Mouse (Mus musculus): ENCODE results near the gene Aak1. TPM values are rescaled to one million over a fixed set of nuclear protein-coding genes. Genes with fewer than 3 reads are reported as not detected.

The Aak1 gene
- 36.1 and 39.3 TPM in 2 replicates for polyA plus RNA-seq (2015; fragmentation: Nextera tagmentation; extraction: Ambion mirVana)

- peaks cover 41% of the 10 kb centered on the region for H3K4me1 ChIP-seq
- peak within 1 kb of the TSS; percentile 98 for H3K27ac ChIP-seq (replicated peaks)
- peak within 1 kb of the TSS; percentile 82 for H3K9ac ChIP-seq (replicated peaks)
- H3K27me3 ChIP-seq: no peaks in the 10 kb centered on the region
- H3K4me3 ChIP-seq: peak within 1 kb of the TSS; percentile 81
- WGBS: under 1% methylated on average over 60 of the region's 60 CpGs
- no peaks in the 10 kb centered on the region for H3K36me3 ChIP-seq
- no peaks in the 10 kb centered on the region for H3K9me3 ChIP-seq
- H3K4me2 ChIP-seq (replicated peaks): peak within 1 kb of the TSS; percentile 81
- ATAC-seq (replicated peaks): peak; percentile 93
Observed at GRCm38 (mm10) chr6:86848915-86849644, at the start of gene Aak1. Aak1 (plus strand) TSS chr6:86849517.

GRCm38 (mm10) chr6:86800467-86800866 is 48.9 kb upstream of the Aak1 start:
- Histone ChIP-seq H3K27me3 (no peaks in the 10 kb centered on the region), H3K4me1 (no peaks in the 10 kb centered on the region), H3K4me3 (no peak overlapping the region), H3K4me2 (replicated peaks) (no peak overlapping the region), H3K9ac (replicated peaks) (no peak overlapping the region), H3K36me3 (no peaks in the 10 kb centered on the region), H3K27ac (replicated peaks) (no peak overlapping the region), H3K9me3 (no peaks in the 10 kb centered on the region)
- ATAC-seq (replicated peaks): no peak
- 84% methylated on average over 3 of the region's 3 CpGs for WGBS

DNA sequence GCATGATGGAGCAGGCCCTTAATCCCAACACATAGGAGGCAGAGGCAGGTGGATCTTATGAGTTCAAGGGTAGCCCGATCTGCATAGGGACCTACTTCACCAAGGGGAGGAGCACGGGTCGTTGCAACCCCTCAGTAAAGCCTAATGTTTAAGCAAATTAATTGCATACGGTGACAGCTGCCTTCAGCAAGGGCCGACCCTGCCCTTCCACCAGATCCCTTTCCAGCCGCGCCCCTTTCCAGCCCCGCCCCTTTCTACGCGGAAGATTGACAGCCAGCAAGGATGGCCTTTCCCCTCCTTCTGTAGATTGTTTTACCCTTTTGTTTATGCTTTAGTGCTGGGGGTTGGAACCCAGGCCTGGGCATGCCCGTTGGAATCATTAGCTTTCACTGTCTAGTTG is 47.9 kb upstream of the Aak1 start:
- no peaks in the 10 kb centered on the region for H3K4me1 ChIP-seq
- no peak overlapping the region for H3K27ac ChIP-seq (replicated peaks)
- no peak overlapping the region for H3K4me2 ChIP-seq (replicated peaks)
- 53% methylated on average over 11 of the region's 11 CpGs for WGBS
- H3K4me3 ChIP-seq: no peak overlapping the region
- no peaks in the 10 kb centered on the region for H3K9me3 ChIP-seq
- no peaks in the 10 kb centered on the region for H3K36me3 ChIP-seq
- no peaks in the 10 kb centered on the region for H3K27me3 ChIP-seq
- H3K9ac ChIP-seq (replicated peaks): no peak overlapping the region
- no peak for ATAC-seq (replicated peaks)

DNA sequence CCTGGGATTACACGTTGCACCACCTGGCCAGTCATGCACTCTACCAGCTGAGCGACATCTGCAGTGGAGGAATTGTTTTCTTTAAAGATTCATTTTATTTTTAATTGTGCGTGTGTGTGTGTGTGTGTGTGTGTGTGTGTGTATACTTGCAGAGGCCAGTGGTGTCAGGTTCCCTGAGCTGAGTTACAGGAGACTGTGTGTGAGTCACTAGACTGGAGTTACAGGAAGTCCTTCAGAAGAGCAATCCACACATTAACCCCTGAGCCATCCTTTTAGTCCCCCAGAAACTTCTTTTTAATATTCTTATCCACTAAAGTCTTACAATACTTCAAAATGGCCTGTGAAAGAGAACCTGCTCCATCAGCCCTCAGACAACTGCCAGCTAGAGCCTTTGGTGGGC is 44.7 kb upstream of the Aak1 start:
- no peak overlapping the region for H3K9ac ChIP-seq (replicated peaks)
- peaks cover 3% of the 10 kb centered on the region; the same call in 1 of the 2 replicates for H3K4me1 ChIP-seq
- no peaks in the 10 kb centered on the region for H3K36me3 ChIP-seq
- ATAC-seq (replicated peaks): no peak
- 85% methylated on average over 3 of the region's 3 CpGs for WGBS
- no peak overlapping the region for H3K27ac ChIP-seq (replicated peaks)
- no peak overlapping the region for H3K4me3 ChIP-seq
- no peaks in the 10 kb centered on the region for H3K9me3 ChIP-seq
- no peak overlapping the region for H3K4me2 ChIP-seq (replicated peaks)
- no peaks in the 10 kb centered on the region for H3K27me3 ChIP-seq

DNA sequence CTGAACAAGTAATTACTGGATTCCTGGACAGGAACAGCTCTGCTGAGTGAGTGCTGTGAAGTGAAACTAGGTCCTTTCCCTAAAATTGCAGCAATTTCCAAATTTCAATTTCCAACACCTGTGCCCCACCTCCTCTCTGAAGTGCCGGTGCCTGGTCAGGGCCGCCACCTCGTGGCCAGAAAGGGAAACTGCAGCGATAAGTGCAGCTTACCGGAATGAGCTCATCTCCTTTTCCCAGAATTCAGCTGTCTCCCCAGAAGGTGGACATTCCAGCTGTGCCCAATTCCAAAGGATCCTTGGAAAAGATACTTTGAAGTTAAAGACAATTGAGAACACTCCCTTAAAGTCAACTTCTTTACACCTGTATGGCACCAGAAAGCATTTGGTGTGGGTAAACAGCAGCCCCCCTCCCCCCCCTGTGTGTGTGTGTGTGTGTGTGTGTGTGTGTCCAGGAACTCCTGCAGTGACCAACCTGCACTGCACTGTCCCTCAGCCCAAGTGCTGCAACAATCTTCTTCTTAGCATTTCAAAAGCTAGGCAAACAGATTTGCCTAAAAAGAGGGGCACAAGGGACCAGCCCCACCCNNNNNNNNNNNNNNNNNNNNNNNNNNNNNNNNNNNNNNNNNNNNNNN is 42.7 kb upstream of the Aak1 start:
- peaks cover 3% of the 10 kb centered on the region; the same call in 1 of the 2 replicates for H3K4me1 ChIP-seq
- no peak overlapping the region for H3K4me2 ChIP-seq (replicated peaks)
- no peak overlapping the region for H3K4me3 ChIP-seq
- no peaks in the 10 kb centered on the region for H3K27me3 ChIP-seq
- ATAC-seq (replicated peaks): 0 out of 2 replicates have a peak, but pooled peaks have one; percentile 41
- 0% methylated on average over 5 of the region's 5 CpGs for WGBS
- no peaks in the 10 kb centered on the region for H3K9me3 ChIP-seq
- H3K36me3 ChIP-seq: no peaks in the 10 kb centered on the region
- H3K27ac ChIP-seq (replicated peaks): no peak overlapping the region
- H3K9ac ChIP-seq (replicated peaks): no peak overlapping the region

DNA sequence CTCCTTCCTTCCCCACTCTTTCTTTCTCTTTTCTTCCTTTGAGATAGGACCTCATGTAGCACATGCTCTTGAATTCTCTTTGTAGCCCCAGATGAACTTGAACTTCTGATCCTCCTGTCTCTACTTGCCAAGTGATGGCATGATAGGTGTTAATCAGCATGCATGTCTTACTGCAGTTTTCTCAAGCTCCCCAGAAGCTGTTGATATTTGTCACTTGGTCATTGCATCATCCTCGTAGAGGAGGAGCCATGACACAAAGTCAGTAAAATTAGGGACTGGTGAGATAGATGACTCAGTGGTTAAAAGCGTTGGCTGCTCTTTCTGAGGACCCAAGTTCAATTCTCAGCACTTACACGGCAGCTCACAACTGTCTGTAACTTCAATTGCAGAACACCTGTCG is 36.4 kb upstream of the Aak1 start:
- no peak overlapping the region for H3K27ac ChIP-seq (replicated peaks)
- H3K4me2 ChIP-seq (replicated peaks): no peak overlapping the region
- WGBS: 62% methylated on average over 4 of the region's 4 CpGs
- ATAC-seq (replicated peaks): no peak
- H3K27me3 ChIP-seq: no peaks in the 10 kb centered on the region
- no peak overlapping the region for H3K4me3 ChIP-seq
- no peak overlapping the region for H3K9ac ChIP-seq (replicated peaks)
- H3K9me3 ChIP-seq: no peaks in the 10 kb centered on the region
- no peaks in the 10 kb centered on the region for H3K36me3 ChIP-seq
- H3K4me1 ChIP-seq: peaks cover 8% of the 10 kb centered on the region

DNA sequence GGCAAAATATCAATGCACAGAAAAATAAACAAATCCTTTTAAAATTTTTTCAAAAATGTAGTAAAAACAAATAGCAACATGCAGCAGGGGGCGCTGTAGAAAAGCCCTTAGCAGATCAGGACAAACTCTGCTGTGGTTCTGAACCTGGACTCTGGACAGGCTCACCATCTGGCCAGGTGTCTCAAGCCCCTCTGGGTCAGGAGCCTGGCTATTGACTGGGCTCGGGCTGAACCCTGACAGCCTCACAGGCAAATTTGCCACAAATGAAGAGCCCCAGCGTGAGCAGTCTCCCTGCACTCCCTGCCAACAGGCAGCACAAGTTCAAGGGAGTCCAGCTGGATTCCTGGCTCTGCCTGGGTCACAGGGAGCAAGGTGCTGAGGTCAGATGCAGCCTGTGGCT is 36.0 kb upstream of the Aak1 start:
- peaks cover 8% of the 10 kb centered on the region for H3K4me1 ChIP-seq
- H3K9ac ChIP-seq (replicated peaks): no peak overlapping the region
- H3K4me3 ChIP-seq: no peak overlapping the region
- H3K27ac ChIP-seq (replicated peaks): no peak overlapping the region
- H3K27me3 ChIP-seq: no peaks in the 10 kb centered on the region
- H3K36me3 ChIP-seq: no peaks in the 10 kb centered on the region
- H3K4me2 ChIP-seq (replicated peaks): no peak overlapping the region
- no peaks in the 10 kb centered on the region for H3K9me3 ChIP-seq
- WGBS: 28% methylated on average over 3 of the region's 3 CpGs
- no peak for ATAC-seq (replicated peaks)

GRCm38 (mm10) chr6:86814926-86815325 is 34.4 kb upstream of the Aak1 start:
- Histone ChIP-seq H3K27ac (replicated peaks) (no peak overlapping the region), H3K4me1 (peaks cover 5% of the 10 kb centered on the region), H3K36me3 (no peaks in the 10 kb centered on the region), H3K4me3 (no peak overlapping the region), H3K9me3 (no peaks in the 10 kb centered on the region), H3K9ac (replicated peaks) (no peak overlapping the region), H3K27me3 (no peaks in the 10 kb centered on the region), H3K4me2 (replicated peaks) (no peak overlapping the region)
- no peak for ATAC-seq (replicated peaks)
- 42% methylated on average over 3 of the region's 3 CpGs for WGBS

- H3K27ac ChIP-seq (replicated peaks): no peak overlapping the region
- no peaks in the 10 kb centered on the region for H3K27me3 ChIP-seq
- no peaks in the 10 kb centered on the region for H3K36me3 ChIP-seq
- no peak for ATAC-seq (replicated peaks)
- peaks cover 5% of the 10 kb centered on the region for H3K4me1 ChIP-seq
- H3K9me3 ChIP-seq: no peaks in the 10 kb centered on the region
- H3K4me3 ChIP-seq: no peak overlapping the region
- WGBS: 3% methylated on average over 7 of the region's 7 CpGs
- no peak overlapping the region for H3K9ac ChIP-seq (replicated peaks)
- H3K4me2 ChIP-seq (replicated peaks): peak overlapping the region; percentile 17; the same call in 1 of the 2 replicates
Observed at GRCm38 (mm10) chr6:86815436-86815835, 33.9 kb upstream of the Aak1 start.

GRCm38 (mm10) chr6:86816586-86816985 is 32.7 kb upstream of the Aak1 start:
- peaks cover 5% of the 10 kb centered on the region for H3K4me1 ChIP-seq
- H3K4me3 ChIP-seq: no peak overlapping the region
- no peak overlapping the region for H3K9ac ChIP-seq (replicated peaks)
- no peaks in the 10 kb centered on the region for H3K27me3 ChIP-seq
- H3K4me2 ChIP-seq (replicated peaks): no peak overlapping the region
- 20% methylated on average over 8 of the region's 8 CpGs for WGBS
- H3K36me3 ChIP-seq: no peaks in the 10 kb centered on the region
- no peak for ATAC-seq (replicated peaks)
- no peaks in the 10 kb centered on the region for H3K9me3 ChIP-seq
- H3K27ac ChIP-seq (replicated peaks): no peak overlapping the region

GRCm38 (mm10) chr6:86818914-86819313 is 30.4 kb upstream of the Aak1 start:
- no peaks in the 10 kb centered on the region for H3K9me3 ChIP-seq
- WGBS: 74% methylated on average over 4 of the region's 4 CpGs

DNA sequence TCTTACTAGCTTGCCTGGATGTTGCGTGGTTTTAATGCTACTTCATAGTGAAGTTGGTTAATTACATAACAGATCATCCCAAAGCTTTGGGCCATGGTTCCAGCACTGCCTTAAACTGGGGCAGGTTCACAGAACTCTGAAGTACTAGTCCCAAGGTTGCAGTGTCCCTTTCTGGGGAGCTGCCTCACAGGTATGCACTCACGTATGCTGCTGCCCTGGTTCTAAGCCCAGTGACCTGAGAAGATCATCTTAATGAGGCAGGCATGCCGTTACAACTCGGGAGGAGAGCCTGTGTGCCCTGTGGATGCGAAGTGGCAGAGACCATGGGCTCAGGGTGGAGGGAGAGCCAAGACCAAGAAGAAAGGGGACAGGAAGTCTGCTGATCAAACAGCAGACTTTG is 29.4 kb upstream of the Aak1 start:
- no peak overlapping the region for H3K9ac ChIP-seq (replicated peaks)
- no peaks in the 10 kb centered on the region for H3K27me3 ChIP-seq
- H3K36me3 ChIP-seq: no peaks in the 10 kb centered on the region
- no peak overlapping the region for H3K4me3 ChIP-seq
- 82% methylated on average over 5 of the region's 5 CpGs for WGBS
- no peaks in the 10 kb centered on the region for H3K9me3 ChIP-seq
- H3K27ac ChIP-seq (replicated peaks): no peak overlapping the region
- no peak overlapping the region for H3K4me2 ChIP-seq (replicated peaks)
- peaks cover 14% of the 10 kb centered on the region for H3K4me1 ChIP-seq
- ATAC-seq (replicated peaks): no peak

More at GRCm38 (mm10) chr6:86818914-86819313, 30.4 kb upstream of the Aak1 start:
- H3K4me2 ChIP-seq (replicated peaks): no peak overlapping the region
- no peaks in the 10 kb centered on the region for H3K36me3 ChIP-seq
- H3K9ac ChIP-seq (replicated peaks): no peak overlapping the region
- no peak for ATAC-seq (replicated peaks)
- no peak overlapping the region for H3K4me3 ChIP-seq
- no peak overlapping the region for H3K27ac ChIP-seq (replicated peaks)
- H3K27me3 ChIP-seq: no peaks in the 10 kb centered on the region
- H3K4me1 ChIP-seq: peaks cover 14% of the 10 kb centered on the region
